Mouse (Mus musculus) hindbrain, embryonic 11.5 days (tissue): Measurements from ENCODE around the gene Fgf22. TPM values are rescaled to one million over a fixed set of nuclear protein-coding genes. Genes with fewer than 3 reads are reported as not detected.

Experiments
- ATAC-seq: fragments of 200-750 bp; cut with Nextera tagmentation; 2 replicates; pipeline ENCODE4 v1.8.0; 2017; ENCODE audit warnings: mild to moderate bottlenecking, moderate TSS enrichment, moderate library complexity; ENCODE audit not compliant: low FRiP score
- DNase-seq: peaks from one replicate; pipeline ENCODE4 v3.0.0-alpha.2; 2015; ENCODE audit warnings: low spot score
- H3K27ac ChIP-seq: fragments of 300-500 bp; sonication (generic); 2 replicates; pipeline ENCODE4 v1.5.1; 2014; ENCODE audit warnings: mild to moderate bottlenecking, low read depth, low read length
- H3K27me3 ChIP-seq: fragments of 300-500 bp; sonication (generic); 2 replicates; pipeline ENCODE4 v1.6.1; 2014; ENCODE audit warnings: mild to moderate bottlenecking, low read length, moderate library complexity, mixed read lengths; ENCODE audit not compliant: control insufficient read depth, insufficient read depth
- H3K36me3 ChIP-seq: fragments of 300-500 bp; sonication (generic); 2 replicates; pipeline ENCODE4 v1.6.1; 2014; ENCODE audit warnings: mild to moderate bottlenecking, low read length, moderate library complexity, mixed read lengths; ENCODE audit not compliant: control insufficient read depth, insufficient read depth
- H3K4me1 ChIP-seq: fragments of 300-500 bp; sonication (generic); replicated peaks from 2 replicates; pipeline ENCODE4 v1.6.1; 2014; ENCODE audit warnings: low read length, mixed read lengths; ENCODE audit not compliant: control insufficient read depth, insufficient read depth
- H3K4me2 ChIP-seq: fragments of 300-500 bp; sonication (generic); replicated peaks from 2 replicates; pipeline ENCODE4 v1.6.1; 2014; ENCODE audit warnings: mild to moderate bottlenecking, low read depth, low read length
- H3K4me3 ChIP-seq: fragments of 300-500 bp; sonication (generic); 2 replicates; pipeline ENCODE4 v1.5.1; 2014; ENCODE audit warnings: low read depth, low read length
- H3K9ac ChIP-seq: fragments of 300-500 bp; sonication (generic); 2 replicates; pipeline ENCODE4 v1.6.1; 2014; ENCODE audit warnings: low read depth, low read length
- H3K9me3 ChIP-seq: fragments of 300-500 bp; sonication (generic); 2 replicates; pipeline ENCODE4 v1.6.1; 2016; ENCODE audit warnings: low read length; ENCODE audit not compliant: control insufficient read depth
- WGBS: fragments of 180-500 bp; shearing (Covaris S2); extraction: QIAGEN DNeasy Blood & Tissue Kit; methylation state at CpG from one replicate; pipeline ENCODE4 v1.1.7; 2014; 5-methylcytosine and 5-hydroxymethylcytosine counted together
- polyA plus RNA-seq: library from polyadenylated mRNA; unstranded; fragments of >200 nt; fragmentation: Nextera tagmentation; extraction: Ambion mirVana; gene quantifications from 2 replicates; pipeline ENCODE4 v1.2.1, GENCODE M21; 2014

Gene Fgf22
- polyA plus RNA-seq, 1 experiment from 2014 or later, result 0.48 TPM

GRCm38 (mm10) chr10:79739234-79739633 lies 15.6 kb upstream of the Fgf22 start:
- DNase-seq (no peak), ATAC-seq (no peak)
- peaks cover 34% of the 10 kb centered on the region for H3K36me3 ChIP-seq
- WGBS, result 97% methylated on average over 28 of the region's 28 CpGs
- H3K4me2 ChIP-seq, result no peak overlapping the region
- peaks cover 7% of the 10 kb centered on the region for H3K27me3 ChIP-seq
- H3K4me3 ChIP-seq, result no peak overlapping the region
- no peaks in the 10 kb centered on the region for H3K9me3 ChIP-seq
- no peaks in the 10 kb centered on the region for H3K4me1 ChIP-seq
- H3K9ac ChIP-seq, result no peak overlapping the region
- no peak overlapping the region for H3K27ac ChIP-seq

- Histone ChIP-seq H3K36me3 (peaks cover 34% of the 10 kb centered on the region), H3K4me2 (no peak overlapping the region), H3K27ac (no peak overlapping the region), H3K27me3 (no peaks in the 10 kb centered on the region; the same call in 1 of the 2 replicates), H3K4me3 (no peak overlapping the region), H3K9ac (no peak overlapping the region), H3K9me3 (no peaks in the 10 kb centered on the region), H3K4me1 (no peaks in the 10 kb centered on the region)
- DNase-seq (peak; percentile 43), ATAC-seq (0 out of 2 replicates have a peak, but pooled peaks have one; percentile 6)
- 70% methylated on average over 11 of the region's 11 CpGs for WGBS
Measured at GRCm38 (mm10) chr10:79740863-79741262, 14.0 kb upstream of the Fgf22 start.

GRCm38 (mm10) chr10:79743161-79743560 lies 11.7 kb upstream of the Fgf22 start:
- DNase-seq (no peak), ATAC-seq (no peak)
- WGBS, result 90% methylated on average over 11 of the region's 11 CpGs
- H3K4me1 ChIP-seq, result no peaks in the 10 kb centered on the region
- no peak overlapping the region for H3K4me2 ChIP-seq
- H3K9me3 ChIP-seq, result no peaks in the 10 kb centered on the region
- H3K36me3 ChIP-seq, result peaks cover 23% of the 10 kb centered on the region
- no peaks in the 10 kb centered on the region for H3K27me3 ChIP-seq
- H3K4me3 ChIP-seq, result no peak overlapping the region
- H3K27ac ChIP-seq, result no peak overlapping the region
- H3K9ac ChIP-seq, result no peak overlapping the region

GRCm38 (mm10) chr10:79743650-79744365 lies 11.1 kb upstream of the Fgf22 start:
- WGBS, result 94% methylated on average over 15 of the region's 15 CpGs
- H3K9ac ChIP-seq, result no peak overlapping the region
- no peaks in the 10 kb centered on the region for H3K9me3 ChIP-seq
- DNase-seq, result no peak
- peaks cover 20% of the 10 kb centered on the region for H3K36me3 ChIP-seq
- H3K4me2 ChIP-seq, result no peak overlapping the region
- no peak for ATAC-seq
- H3K4me3 ChIP-seq, result no peak overlapping the region
- H3K27ac ChIP-seq, result no peak overlapping the region
- no peaks in the 10 kb centered on the region for H3K4me1 ChIP-seq
- no peaks in the 10 kb centered on the region for H3K27me3 ChIP-seq

GRCm38 (mm10) chr10:79745411-79745810 lies 9.5 kb upstream of the Fgf22 start:
- no peak for DNase-seq
- Histone ChIP-seq H3K4me2 (peak overlapping the region; percentile 63), H3K9me3 (no peaks in the 10 kb centered on the region), H3K9ac (no peak overlapping the region), H3K36me3 (peaks cover 4% of the 10 kb centered on the region; the same call in 1 of the 2 replicates), H3K4me1 (no peaks in the 10 kb centered on the region), H3K27ac (no peak overlapping the region), H3K27me3 (no peaks in the 10 kb centered on the region), H3K4me3 (peak overlapping the region; percentile 62; the same call in 1 of the 2 replicates)
- 87% methylated on average over 3 of the region's 3 CpGs for WGBS
- ATAC-seq, result no peak

GRCm38 (mm10) chr10:79745898-79746773 lies 8.7 kb upstream of the Fgf22 start, which contains the start of gene Polrmt:
Gene Polrmt, minus strand, starts transcription at chr10:79746581.
- Histone ChIP-seq H3K27ac (no peak within 1 kb of the TSS), H3K9ac (peak within 1 kb of the TSS; percentile 68), H3K9me3 (no peaks in the 10 kb centered on the region), H3K27me3 (no peaks in the 10 kb centered on the region), H3K4me2 (peak within 1 kb of the TSS; percentile 63), H3K36me3 (no peaks in the 10 kb centered on the region), H3K4me3 (peak within 1 kb of the TSS; percentile 62), H3K4me1 (no peaks in the 10 kb centered on the region)
- WGBS, result 4% methylated on average over 38 of the region's 38 CpGs
- DNase-seq (peak; percentile 98), ATAC-seq (peak; percentile 96)

GRCm38 (mm10) chr10:79746774-79747151 lies 8.1 kb upstream of the Fgf22 start:
- Histone ChIP-seq H3K4me1 (no peaks in the 10 kb centered on the region), H3K27ac (no peak overlapping the region), H3K9me3 (no peaks in the 10 kb centered on the region), H3K4me3 (0 out of 2 replicates have a peak overlapping the region, but pooled peaks have one; percentile 10), H3K27me3 (no peaks in the 10 kb centered on the region), H3K9ac (no peak overlapping the region; the same call in 1 of the 2 replicates), H3K4me2 (peak overlapping the region; percentile 39), H3K36me3 (no peaks in the 10 kb centered on the region)
- DNase-seq (no peak), ATAC-seq (peak; percentile 66; the same call in 1 of the 2 replicates)
- 26% methylated on average over 6 of the region's 6 CpGs for WGBS

- no peak overlapping the region for H3K4me2 ChIP-seq
- DNase-seq, result no peak
Measured at GRCm38 (mm10) chr10:79748496-79748895, 6.4 kb upstream of the Fgf22 start.

More at GRCm38 (mm10) chr10:79748496-79748895, 6.4 kb upstream of the Fgf22 start:
- H3K4me3 ChIP-seq, result no peak overlapping the region
- H3K9ac ChIP-seq, result no peak overlapping the region
- H3K36me3 ChIP-seq, result no peaks in the 10 kb centered on the region
- H3K4me1 ChIP-seq, result no peaks in the 10 kb centered on the region
- no peaks in the 10 kb centered on the region for H3K27me3 ChIP-seq
- H3K27ac ChIP-seq, result no peak overlapping the region
- H3K9me3 ChIP-seq, result no peaks in the 10 kb centered on the region
- 80% methylated on average over 6 of the region's 6 CpGs for WGBS
- ATAC-seq, result no peak
